Mouse (Mus musculus) mature B cell (primary cell): ENCODE measurements around the gene Emp3.

Source experiments
- in situ Hi-C: fragments of 300-500 bp; cut with MboI; formaldehyde crosslinking; loops from 2 replicates; pipeline ENCODE4 v1.14.3; 2019

Gene Emp3

GRCm38 (mm10) chr7:45870282-45871058 is 50.7 kb downstream of the Emp3 start:
- in situ Hi-C loops = loop anchor here (5.0 kb wide), 1 partner anchor 52 kb away; the partner anchor contains the start of genes Ccdc114 and Emp3

- in situ Hi-C loops = loop anchor here (5.0 kb wide), 1 partner anchor 53 kb away; the partner anchor contains the start of genes Ccdc114 and Emp3
Observed at GRCm38 (mm10) chr7:45869787-45870186, 51.4 kb downstream of the Emp3 start.

- in situ Hi-C loops = no loop called here
Observed at GRCm38 (mm10) chr7:45869107-45869670, 52.0 kb downstream of the Emp3 start.
